Mouse (Mus musculus) lung, postnatal 0 days (tissue): ENCODE measurements around the gene Trit1.

ENCODE experiments used
- CTCF ChIP-seq: IDR thresholded peaks from 2 replicates; pipeline ENCODE4 v1.5.1; 2016; ENCODE audit warnings: antibody characterized with exemption, mild to moderate bottlenecking
- EP300 ChIP-seq: IDR thresholded peaks from 2 replicates; pipeline ENCODE4 v1.6.1; 2016; ENCODE audit warnings: antibody characterized with exemption, mild to moderate bottlenecking, control low read depth

- no peak for TF ChIP-seq EP300
- no peak for TF ChIP-seq CTCF
These were observed 17.1 kb upstream of the Trit1 start for GRCm38 (mm10) chr4:122999263-122999691.
